Mouse (Mus musculus): Measurements from ENCODE around the gene Gm4491.
A peak's percentile ranks its signal among the peaks of the same experiment; 100 is the strongest.

Gene Gm4491

DNA sequence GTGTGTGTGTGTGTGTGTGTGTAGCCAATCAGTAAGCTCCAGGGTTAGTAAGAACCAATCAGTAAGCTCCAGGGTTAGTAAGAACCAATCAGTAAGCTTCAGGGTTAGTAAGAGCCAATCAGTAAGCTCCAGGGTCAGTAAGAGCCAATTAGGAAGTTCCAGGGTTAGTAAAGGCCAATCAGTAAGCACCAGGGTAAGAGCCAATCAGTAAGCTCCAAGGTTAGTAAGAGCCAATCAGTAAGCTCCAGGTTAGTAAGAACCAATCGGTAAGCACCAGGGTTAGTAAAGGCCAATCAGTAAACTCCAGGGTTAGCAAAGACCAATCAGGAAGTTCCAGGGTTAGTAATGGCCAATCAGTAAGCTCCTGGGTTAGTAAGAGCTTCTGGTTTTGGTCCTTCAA, 32.8 kb downstream of the Gm4491 start:
- DNase-seq (ENCODE audit: low spot score), result no peak

DNA sequence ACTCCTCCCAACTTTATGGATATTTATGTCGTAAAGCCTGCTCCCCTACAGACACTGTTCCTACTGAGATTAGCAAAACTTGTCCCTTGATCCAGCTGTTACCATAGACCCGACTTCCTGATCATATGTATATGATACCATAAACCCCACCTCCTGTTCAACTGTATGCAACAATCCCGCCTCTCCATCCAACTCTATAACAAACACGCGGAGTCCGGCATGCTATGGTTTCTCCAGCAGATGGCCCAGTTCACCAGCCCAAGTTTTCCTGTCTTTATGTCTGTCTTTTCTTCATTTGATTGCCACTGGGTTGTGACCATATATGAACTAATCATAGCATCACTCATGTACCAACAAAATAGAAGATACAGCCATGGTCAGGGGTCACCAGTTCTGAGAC, 40.1 kb downstream of the Gm4491 start:
- no peak for DNase-seq (ENCODE audit: low spot score)

DNA sequence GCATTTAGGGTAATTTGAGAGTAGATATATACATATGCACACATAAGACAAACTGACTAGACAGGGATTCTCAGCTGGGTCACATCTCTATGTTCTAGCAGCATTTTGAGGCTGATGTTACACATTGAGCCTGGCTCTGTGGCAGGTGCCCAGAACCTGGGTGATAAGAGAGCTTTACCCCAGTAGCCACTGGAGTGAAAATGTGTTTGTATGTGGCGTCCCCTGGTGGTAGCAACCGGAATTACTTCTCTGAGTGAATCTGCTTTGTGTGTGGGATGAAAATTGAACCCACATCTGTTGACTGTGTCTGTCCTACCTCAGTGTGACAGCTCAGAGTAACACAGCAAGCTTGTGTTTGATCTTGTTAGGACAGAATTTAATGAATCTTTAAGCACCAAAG, 45.8 kb downstream of the Gm4491 start:
- peak; percentile 29 for DNase-seq (ENCODE audit: low spot score)

DNA sequence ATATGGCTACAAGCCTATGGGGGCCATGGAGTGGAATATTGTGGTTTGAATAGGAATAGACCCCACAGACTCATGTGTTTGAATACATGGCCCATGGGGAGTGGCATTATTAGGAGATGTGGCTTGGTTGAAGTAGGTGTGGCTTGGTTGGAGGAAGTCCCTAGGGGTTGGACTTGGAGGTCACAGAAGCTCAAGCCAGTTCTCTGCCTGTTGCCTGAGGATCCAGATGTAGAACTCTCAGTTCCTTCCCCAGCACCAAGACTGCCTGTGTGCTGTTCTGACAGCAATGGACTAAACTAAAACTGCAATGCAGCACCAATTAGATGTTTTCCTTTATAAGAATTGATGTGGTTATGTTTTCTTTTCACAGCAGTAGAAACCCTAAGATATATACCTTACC, 49.6 kb downstream of the Gm4491 start:
- no peak for DNase-seq (ENCODE audit: low spot score)
